Mouse (Mus musculus) bone marrow macrophage, adult 2 months (primary cell): ENCODE data around the gene Zdhhc1.

Experiments
- CTCF ChIP-seq: IDR thresholded peaks from 2 replicates; pipeline ENCODE4 v1.5.1; 2012; ENCODE audit warnings: low read depth, mild to moderate bottlenecking, low read length, moderate library complexity
- POLR2A ChIP-seq: IDR thresholded peaks from 2 replicates; pipeline ENCODE4 v1.6.1; 2012; ENCODE audit warnings: mild to moderate bottlenecking, low read depth, low read length, borderline replicate concordance

DNA sequence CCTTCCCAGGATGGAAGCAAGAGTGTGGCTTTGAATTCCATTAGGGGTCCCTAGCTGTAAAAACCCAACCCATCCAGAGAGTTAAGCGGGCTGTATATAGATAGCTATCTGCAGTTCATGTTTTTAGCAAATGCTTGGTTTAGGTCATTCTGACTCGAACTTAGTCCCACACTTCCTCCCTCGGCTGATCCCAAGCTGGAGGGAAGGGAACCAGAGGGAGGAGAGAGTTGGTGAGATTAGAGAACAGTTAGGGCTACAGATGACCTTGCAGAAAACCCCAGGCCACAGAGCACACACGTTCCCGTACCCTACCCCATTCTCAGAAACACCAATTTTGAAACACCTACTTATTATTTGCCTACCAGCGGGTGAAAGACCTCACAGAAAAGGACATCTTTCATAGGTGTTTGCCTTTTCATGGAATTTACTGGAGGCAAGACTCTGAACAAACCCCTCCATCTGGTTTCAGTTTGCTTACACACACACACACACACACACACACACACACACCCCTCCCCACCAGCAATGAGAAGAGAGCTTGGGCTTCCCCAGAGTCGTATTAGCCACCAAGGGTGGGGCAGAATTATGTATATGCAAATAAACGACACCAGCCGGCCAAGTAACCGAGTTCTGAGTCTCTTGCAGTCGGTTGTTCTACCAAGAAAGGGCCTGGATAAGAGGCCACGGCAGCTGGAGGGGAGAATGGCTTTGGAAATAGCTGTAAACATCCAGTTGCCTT is 13.5 kb upstream of the Zdhhc1 start:
- no peak for TF ChIP-seq CTCF
- no peak for TF ChIP-seq POLR2A
